Mouse (Mus musculus) lung, embryonic 14.5 days (tissue): ENCODE measurements around the gene Rsad2. TPM values are rescaled to one million over a fixed set of nuclear protein-coding genes. Genes with fewer than 3 reads are reported as not detected.

Experiments used
- ATAC-seq: fragments of 200-750 bp; cut with Nextera tagmentation; 2 replicates; pipeline ENCODE4 v1.8.0; 2017; ENCODE audit warnings: mild to moderate bottlenecking, moderate TSS enrichment, moderate library complexity; ENCODE audit not compliant: insufficient read depth
- DNase-seq: peaks from one replicate; pipeline ENCODE4 v3.0.0-alpha.2; 2015
- H3K27ac ChIP-seq: fragments of 300-500 bp; sonication (generic); 2 replicates; pipeline ENCODE4 v1.5.1; 2014; ENCODE audit warnings: low read depth, mild to moderate bottlenecking, moderate library complexity
- H3K27me3 ChIP-seq: fragments of 300-500 bp; sonication (generic); 2 replicates; pipeline ENCODE4 v1.6.1; 2014; ENCODE audit warnings: low read length, control low read depth; ENCODE audit not compliant: insufficient read depth
- H3K36me3 ChIP-seq: fragments of 300-500 bp; sonication (generic); 2 replicates; pipeline ENCODE4 v1.6.1; 2014; ENCODE audit warnings: control low read depth; ENCODE audit not compliant: insufficient read depth
- H3K4me1 ChIP-seq: fragments of 300-500 bp; sonication (generic); 2 replicates; pipeline ENCODE4 v1.6.1; 2014; ENCODE audit warnings: antibody characterized with exemption, control low read depth; ENCODE audit not compliant: insufficient read depth
- H3K4me2 ChIP-seq: fragments of 300-500 bp; sonication (generic); 2 replicates; pipeline ENCODE4 v1.6.1; 2014; ENCODE audit warnings: mild to moderate bottlenecking
- H3K4me3 ChIP-seq: fragments of 300-500 bp; sonication (generic); 2 replicates; pipeline ENCODE4 v1.5.1; 2014; ENCODE audit warnings: low read depth, low read length
- H3K9ac ChIP-seq: fragments of 300-500 bp; sonication (generic); 2 replicates; pipeline ENCODE4 v1.6.1; 2014
- H3K9me3 ChIP-seq: fragments of 300-500 bp; sonication (generic); 2 replicates; pipeline ENCODE4 v1.6.1; 2016; ENCODE audit warnings: low read depth, low read length, control low read depth
- CTCF ChIP-seq: IDR thresholded peaks from 2 replicates; pipeline ENCODE4 v1.5.1; 2016; ENCODE audit warnings: antibody characterized with exemption, low read depth
- WGBS: fragments of 180-500 bp; shearing (Covaris S2); extraction: QIAGEN DNeasy Blood & Tissue Kit; methylation state at CpG from one replicate; pipeline ENCODE4 v1.1.7; 2014; 5-methylcytosine and 5-hydroxymethylcytosine counted together
- polyA plus RNA-seq: library from polyadenylated mRNA; unstranded; fragments of >200 nt; fragmentation: Nextera tagmentation; extraction: Ambion mirVana; gene quantifications from 2 replicates; pipeline ENCODE4 v1.2.1, GENCODE M21; 2014

The Rsad2 gene
- polyA plus RNA-seq, 1 experiment from 2014 or later, result 0.30 TPM

GRCm38 (mm10) chr12:26412802-26413201 is 43.5 kb downstream of the Rsad2 start:
- no peak for TF ChIP-seq CTCF
- peaks cover 12% of the 10 kb centered on the region; the same call in 1 of the 2 replicates for H3K36me3 ChIP-seq
- H3K9ac ChIP-seq, result 0 out of 2 replicates have a peak overlapping the region, but pooled peaks have one; percentile 24
- no peaks in the 10 kb centered on the region for H3K27me3 ChIP-seq
- WGBS, result 54% methylated on average over 6 of the region's 6 CpGs
- peaks cover 28% of the 10 kb centered on the region for H3K4me1 ChIP-seq
- ATAC-seq, result no peak
- peak overlapping the region; percentile 90 for H3K4me3 ChIP-seq
- peak overlapping the region; percentile 6; the same call in 1 of the 2 replicates for H3K27ac ChIP-seq
- peak; percentile 58 for DNase-seq
- no peaks in the 10 kb centered on the region for H3K9me3 ChIP-seq
- H3K4me2 ChIP-seq, result peak overlapping the region; percentile 76

- Histone ChIP-seq H3K4me3 (peak overlapping the region; percentile 90), H3K4me2 (peak overlapping the region; percentile 76), H3K36me3 (peaks cover 12% of the 10 kb centered on the region; the same call in 1 of the 2 replicates), H3K27me3 (no peaks in the 10 kb centered on the region), H3K9me3 (no peaks in the 10 kb centered on the region), H3K4me1 (peaks cover 28% of the 10 kb centered on the region), H3K27ac (no peak overlapping the region), H3K9ac (no peak overlapping the region)
- ATAC-seq (no peak), DNase-seq (peak; percentile 34)
- no peak for TF ChIP-seq CTCF
- WGBS, result 47% methylated on average over 10 of the region's 10 CpGs
Observed at GRCm38 (mm10) chr12:26411841-26412450, 44.3 kb downstream of the Rsad2 start.

GRCm38 (mm10) chr12:26410443-26410842 is 45.8 kb downstream of the Rsad2 start:
- peaks cover 41% of the 10 kb centered on the region for H3K4me1 ChIP-seq
- no peaks in the 10 kb centered on the region for H3K9me3 ChIP-seq
- no peak for DNase-seq
- TF ChIP-seq CTCF, result no peak
- no peak overlapping the region for H3K27ac ChIP-seq
- H3K27me3 ChIP-seq, result no peaks in the 10 kb centered on the region
- ATAC-seq, result no peak
- H3K9ac ChIP-seq, result no peak overlapping the region
- H3K36me3 ChIP-seq, result peaks cover 12% of the 10 kb centered on the region; the same call in 1 of the 2 replicates
- H3K4me2 ChIP-seq, result no peak overlapping the region
- no peak overlapping the region for H3K4me3 ChIP-seq
- WGBS, result 80% methylated on average over 3 of the region's 3 CpGs

DNA sequence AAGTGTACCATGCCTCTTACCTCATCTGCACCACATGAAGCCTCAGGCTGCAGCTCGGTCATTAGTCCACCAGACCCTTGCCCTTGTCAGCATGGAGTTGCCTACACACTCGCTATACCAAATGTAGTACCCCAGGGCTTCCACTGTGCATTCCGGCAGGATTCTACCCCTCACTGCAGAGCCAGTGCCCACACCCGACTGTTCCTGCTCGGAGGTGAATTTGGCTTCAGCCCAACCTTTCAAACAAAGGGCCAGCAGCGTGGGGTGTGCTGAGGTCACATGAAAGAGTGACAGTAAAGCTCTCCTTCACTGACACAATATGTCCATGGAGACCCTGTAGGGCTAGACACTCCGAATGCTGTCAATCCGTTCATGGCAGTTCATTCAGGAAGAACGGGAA is 47.5 kb downstream of the Rsad2 start:
- Histone ChIP-seq H3K27me3 (no peaks in the 10 kb centered on the region), H3K9me3 (no peaks in the 10 kb centered on the region), H3K9ac (no peak overlapping the region), H3K4me3 (no peak overlapping the region), H3K4me1 (peaks cover 55% of the 10 kb centered on the region), H3K27ac (no peak overlapping the region), H3K4me2 (no peak overlapping the region), H3K36me3 (peaks cover 25% of the 10 kb centered on the region)
- DNase-seq (no peak), ATAC-seq (no peak)
- no peak for TF ChIP-seq CTCF
- 61% methylated on average over 9 of the region's 9 CpGs for WGBS

DNA sequence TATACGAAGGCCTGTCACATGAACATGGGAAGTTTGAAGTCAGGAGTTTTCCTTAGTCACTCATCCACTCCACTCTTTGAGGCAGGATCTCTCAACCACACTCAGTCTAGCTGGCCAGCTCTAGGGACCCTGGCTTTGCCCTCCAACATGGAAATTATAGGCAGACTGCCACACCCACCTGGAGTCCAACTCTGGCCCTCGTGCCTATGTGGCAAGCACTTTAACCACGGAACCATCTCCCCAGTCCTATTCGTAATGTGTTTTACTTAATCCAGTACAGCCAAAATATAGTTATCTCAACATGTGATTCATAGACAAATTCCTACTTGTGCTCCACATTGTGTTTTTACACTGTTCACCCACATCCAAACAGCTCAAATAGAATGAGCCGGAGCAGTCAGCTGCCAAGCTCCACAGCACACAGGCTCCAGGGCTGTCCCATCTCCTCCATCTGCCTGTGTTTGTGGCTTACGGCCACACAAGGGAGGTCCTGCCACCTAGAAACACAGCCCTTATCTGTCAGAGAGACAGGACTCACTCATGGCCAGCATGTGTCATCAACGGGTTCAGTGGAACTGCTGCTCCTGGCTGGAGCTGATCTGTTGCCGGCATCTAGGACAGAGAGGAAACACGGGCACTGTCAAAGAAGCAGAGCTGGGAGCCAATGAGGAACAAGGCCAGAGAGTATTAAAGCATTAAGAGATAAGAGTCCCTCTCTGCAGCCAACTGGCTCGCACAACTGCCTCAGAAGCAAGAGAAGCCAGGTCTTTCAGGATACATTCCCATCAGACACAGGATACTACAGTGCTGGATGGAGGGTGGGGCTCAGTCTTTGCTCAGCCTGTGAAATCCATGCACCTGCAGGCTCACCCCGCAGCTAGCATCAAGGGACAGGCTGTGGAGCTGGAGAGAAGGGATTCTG is 51.2 kb downstream of the Rsad2 start:
- peaks cover 47% of the 10 kb centered on the region for H3K4me1 ChIP-seq
- H3K27me3 ChIP-seq, result no peaks in the 10 kb centered on the region
- no peaks in the 10 kb centered on the region for H3K9me3 ChIP-seq
- no peak overlapping the region; the same call in 1 of the 2 replicates for H3K9ac ChIP-seq
- ATAC-seq (peak; percentile 42), DNase-seq (peak; percentile 65)
- peak overlapping the region; percentile 18; the same call in 1 of the 2 replicates for H3K4me2 ChIP-seq
- peak overlapping the region; percentile 44; the same call in 1 of the 2 replicates for H3K27ac ChIP-seq
- WGBS, result 44% methylated on average over 11 of the region's 11 CpGs
- no peak overlapping the region for H3K4me3 ChIP-seq
- peaks cover 26% of the 10 kb centered on the region for H3K36me3 ChIP-seq
- TF ChIP-seq CTCF, result no peak

- WGBS, result 58% methylated on average over 16 of the region's 16 CpGs
- peak overlapping the region; percentile 80 for H3K27ac ChIP-seq
- no peak overlapping the region for H3K9ac ChIP-seq
- no peak overlapping the region for H3K4me3 ChIP-seq
- H3K36me3 ChIP-seq, result peaks cover 19% of the 10 kb centered on the region
- H3K4me2 ChIP-seq, result no peak overlapping the region
- peak; percentile 83 for DNase-seq
- H3K4me1 ChIP-seq, result peaks cover 43% of the 10 kb centered on the region
- ATAC-seq, result peak; percentile 16; the same call in 1 of the 2 replicates
- no peaks in the 10 kb centered on the region for H3K27me3 ChIP-seq
- no peaks in the 10 kb centered on the region for H3K9me3 ChIP-seq
- TF ChIP-seq CTCF, result no peak
Observed at GRCm38 (mm10) chr12:26403372-26404125, 52.7 kb downstream of the Rsad2 start.
